Comparison of ENCODE assay signal across 8 mouse cellular contexts in genomic region chr19:45030746-45031693, GRCm38 (mm10). TPM values are rescaled to one million over a fixed set of nuclear protein-coding genes. Genes with fewer than 3 reads are reported as not detected.
A peak's percentile ranks its signal among the peaks of the same experiment; 100 is the strongest.
DNase-seq lines count a peak whose midpoint lies in the region; ATAC-seq and TF ChIP-seq lines count a peak whose summit lies in the region.

No protein-coding gene starts in this region.

- peak; percentile 49; the same call in 1 of the 2 replicates for ATAC-seq in forebrain, embryonic 15.5 days (replicated peaks)
- peak; percentile 19; the same call in 1 of the 2 replicates for ATAC-seq in lung, embryonic 14.5 days (ENCODE audit: insufficient read depth)
- ATAC-seq in neural tube, embryonic 15.5 days (ENCODE audit: low FRiP score) = no peak

- peak; percentile 92 for TF ChIP-seq CTCF in lung, embryonic 14.5 days (IDR thresholded peaks at IDR 0.05; ENCODE audit: low read depth)

- no peak overlapping the region for H3K27ac ChIP-seq in forebrain, embryonic 15.5 days (replicated peaks)
- H3K27ac ChIP-seq in lung, embryonic 14.5 days (ENCODE audit: low read depth) = no peak overlapping the region
- H3K27ac ChIP-seq in neural tube, embryonic 15.5 days (replicated peaks) = no peak overlapping the region

- no peaks in the 10 kb centered on the region for H3K9me3 ChIP-seq in forebrain, embryonic 15.5 days
- no peaks in the 10 kb centered on the region for H3K9me3 ChIP-seq in lung, embryonic 14.5 days (ENCODE audit: low read depth, low read length)
- H3K9me3 ChIP-seq in neural tube, embryonic 15.5 days (replicated peaks) = no peaks in the 10 kb centered on the region

- H3K27me3 ChIP-seq in forebrain, embryonic 15.5 days = no peaks in the 10 kb centered on the region
- no peaks in the 10 kb centered on the region for H3K27me3 ChIP-seq in lung, embryonic 14.5 days (ENCODE audit: insufficient read depth, low read length)
- no peaks in the 10 kb centered on the region for H3K27me3 ChIP-seq in neural tube, embryonic 15.5 days (replicated peaks)

- no peak overlapping the region; the same call in 1 of the 2 replicates for H3K9ac ChIP-seq in forebrain, embryonic 15.5 days (replicated peaks)
- no peak overlapping the region for H3K9ac ChIP-seq in lung, embryonic 14.5 days
- no peak overlapping the region for H3K9ac ChIP-seq in neural tube, embryonic 15.5 days (replicated peaks)

- intact Hi-C loops in heart, postnatal 25 days (cut with DNase I) = loop anchor here (1.0 to 10.0 kb wide), 3 partner anchors 18 to 99 kb away; partner anchors contain the start of genes Sema4g and Slf2

- DNase-seq in MEL-GATA-1-ER (ENCODE audit: extremely low read depth, low read depth) = peak; percentile 82
- peak; percentile 84 for DNase-seq in cerebellum, adult 11 months
- peak; percentile 59 for DNase-seq in heart, postnatal 25 days (ENCODE audit: low spot score)
- peak; percentile 91 for DNase-seq in large intestine, adult 2 months (ENCODE audit: low read depth, low spot score)
- DNase-seq in lung, embryonic 14.5 days = peak; percentile 97
- peak; percentile 71 for DNase-seq in thymus, postnatal 14 days

- peaks cover 9% of the 10 kb centered on the region for H3K4me1 ChIP-seq in forebrain, embryonic 15.5 days
- 0 out of 2 replicates have a peak, but pooled peaks cover 6% of the 10 kb centered on the region for H3K4me1 ChIP-seq in lung, embryonic 14.5 days (ENCODE audit: insufficient read depth)
- H3K4me1 ChIP-seq in neural tube, embryonic 15.5 days = peaks cover 24% of the 10 kb centered on the region

- peaks cover 14% of the 10 kb centered on the region for H3K36me3 ChIP-seq in forebrain, embryonic 15.5 days
- peaks cover 25% of the 10 kb centered on the region for H3K36me3 ChIP-seq in lung, embryonic 14.5 days (ENCODE audit: insufficient read depth)
- H3K36me3 ChIP-seq in neural tube, embryonic 15.5 days = peaks cover 13% of the 10 kb centered on the region

- 38% methylated on average over 20 of the region's 20 CpGs for WGBS in forebrain, embryonic 15.5 days
- 30% methylated on average over 20 of the region's 20 CpGs for WGBS in large intestine, adult 2 months
- WGBS in lung, embryonic 14.5 days = 38% methylated on average over 20 of the region's 20 CpGs
- 38% methylated on average over 20 of the region's 20 CpGs for WGBS in neural tube, embryonic 15.5 days

- H3K4me2 ChIP-seq in forebrain, embryonic 15.5 days (replicated peaks) = peak overlapping the region; percentile 39
- H3K4me2 ChIP-seq in lung, embryonic 14.5 days = peak overlapping the region; percentile 55
- H3K4me2 ChIP-seq in neural tube, embryonic 15.5 days = peak overlapping the region; percentile 50

- peak overlapping the region; percentile 21; the same call in 1 of the 2 replicates for H3K4me3 ChIP-seq in forebrain, embryonic 15.5 days
- H3K4me3 ChIP-seq in lung, embryonic 14.5 days (ENCODE audit: low read depth, low read length) = no peak overlapping the region
- no peak overlapping the region; the same call in 1 of the 2 replicates for H3K4me3 ChIP-seq in neural tube, embryonic 15.5 days (replicated peaks)

RNA-seq across cellular contexts. Expression of gene Pdzd7, which starts 14.5 kb away (rescaled TPM):
- 1.7 and 2.2 TPM in 2 replicates for polyA plus RNA-seq in forebrain, embryonic 15.5 days (2015; fragmentation: Nextera tagmentation; extraction: Ambion mirVana)
- total RNA-seq in heart, postnatal 25 days (2021) = under 1 TPM in 1 of 2 experiments, not detected in 1; 0.16 TPM
- 0.19 TPM in 2 replicates for polyA plus RNA-seq in large intestine, adult 2 months (2012; rRNA removed)
- polyA plus RNA-seq in lung, embryonic 14.5 days (2014; fragmentation: Nextera tagmentation; extraction: Ambion mirVana) = 0.39 TPM in 2 replicates
- 1.5 and 2.6 TPM in 2 replicates for polyA plus RNA-seq in neural tube, embryonic 15.5 days (2015; fragmentation: Nextera tagmentation; extraction: Ambion mirVana)

RNA-seq across cellular contexts. Expression of gene Sfxn3, which starts 16.3 kb away (rescaled TPM):
- polyA plus RNA-seq in forebrain, embryonic 15.5 days (2015; fragmentation: Nextera tagmentation; extraction: Ambion mirVana) = 65.0 and 67.6 TPM in 2 replicates
- 10 to 100 TPM; 10.7 to 13.9 TPM for total RNA-seq in heart, postnatal 25 days (2021)
- 10.2 and 11.4 TPM in 2 replicates for polyA plus RNA-seq in large intestine, adult 2 months (2012; rRNA removed)
- 18.3 and 19.6 TPM in 2 replicates for polyA plus RNA-seq in lung, embryonic 14.5 days (2014; fragmentation: Nextera tagmentation; extraction: Ambion mirVana)
- 68.6 and 75.8 TPM in 2 replicates for polyA plus RNA-seq in neural tube, embryonic 15.5 days (2015; fragmentation: Nextera tagmentation; extraction: Ambion mirVana)

RNA-seq across cellular contexts. Expression of gene Lzts2, which starts 16.8 kb away (rescaled TPM):
- 25.7 and 27.7 TPM in 2 replicates for polyA plus RNA-seq in forebrain, embryonic 15.5 days (2015; fragmentation: Nextera tagmentation; extraction: Ambion mirVana)
- total RNA-seq in heart, postnatal 25 days (2021) = 10 to 100 TPM; 52.0 to 69.7 TPM
- polyA plus RNA-seq in large intestine, adult 2 months (2012; rRNA removed) = 34.7 and 39.6 TPM in 2 replicates
- polyA plus RNA-seq in lung, embryonic 14.5 days (2014; fragmentation: Nextera tagmentation; extraction: Ambion mirVana) = 68.5 and 75.4 TPM in 2 replicates
- 23.4 and 28.2 TPM in 2 replicates for polyA plus RNA-seq in neural tube, embryonic 15.5 days (2015; fragmentation: Nextera tagmentation; extraction: Ambion mirVana)

RNA-seq across cellular contexts. Expression of gene Mrpl43, which starts 24.8 kb away (rescaled TPM):
- 83.9 and 87.1 TPM in 2 replicates for polyA plus RNA-seq in forebrain, embryonic 15.5 days (2015; fragmentation: Nextera tagmentation; extraction: Ambion mirVana)
- total RNA-seq in heart, postnatal 25 days (2021) = 10 to 100 TPM; 54.9 to 55.4 TPM
- 73.1 and 85.3 TPM in 2 replicates for polyA plus RNA-seq in large intestine, adult 2 months (2012; rRNA removed)
- 61.3 and 63.6 TPM in 2 replicates for polyA plus RNA-seq in lung, embryonic 14.5 days (2014; fragmentation: Nextera tagmentation; extraction: Ambion mirVana)
- polyA plus RNA-seq in neural tube, embryonic 15.5 days (2015; fragmentation: Nextera tagmentation; extraction: Ambion mirVana) = 89.1 and 96.2 TPM in 2 replicates

RNA-seq across cellular contexts. Expression of gene Twnk, which starts 25.6 kb away (rescaled TPM):
- 24.0 and 24.4 TPM in 2 replicates for polyA plus RNA-seq in forebrain, embryonic 15.5 days (2015; fragmentation: Nextera tagmentation; extraction: Ambion mirVana)
- 10 to 100 TPM; 27.4 to 28.4 TPM for total RNA-seq in heart, postnatal 25 days (2021)
- 10.2 and 11.4 TPM in 2 replicates for polyA plus RNA-seq in large intestine, adult 2 months (2012; rRNA removed)
- polyA plus RNA-seq in lung, embryonic 14.5 days (2014; fragmentation: Nextera tagmentation; extraction: Ambion mirVana) = 13.0 and 14.8 TPM in 2 replicates
- polyA plus RNA-seq in neural tube, embryonic 15.5 days (2015; fragmentation: Nextera tagmentation; extraction: Ambion mirVana) = 12.9 and 15.8 TPM in 2 replicates
